Mouse (Mus musculus) olfactory bulb, adult 2 months (tissue): Measurements from ENCODE around the gene Gm17190.
"Not testable (repeated sequence)": the region's sequence is repeated elsewhere in the genome, so short reads cannot be mapped to it uniquely, and the experiment has no call there.

Experiments used
- CTCF ChIP-seq: fragments of 200-500 bp; IDR thresholded peaks from 2 replicates; pipeline ENCODE4 v1.5.1; 2012; ENCODE audit warnings: low read depth, mild to moderate bottlenecking, low read length, moderate library complexity; ENCODE audit not compliant: insufficient read depth
- POLR2A ChIP-seq: fragments of 200-500 bp; IDR thresholded peaks from 2 replicates; pipeline ENCODE4 v1.6.1; 2012; ENCODE audit warnings: mild to moderate bottlenecking, low read depth, low read length, moderate library complexity; ENCODE audit not compliant: insufficient read depth

GRCm38 (mm10) chr13:96081276-96081675, 578 bp upstream of the Gm17190 start, which contains the start of gene Gm20075:
- not testable (repeated sequence) for TF ChIP-seq CTCF, POLR2A
